Mouse (Mus musculus): ENCODE data around the gene Klrb1b. TPM values are rescaled to one million over a fixed set of nuclear protein-coding genes. Genes with fewer than 3 reads are reported as not detected.

Gene Klrb1b
- total and polyA plus RNA-seq, 3 experiments: 0.05 TPM; not detected in 2

- Histone ChIP-seq H3K27me3 (ENCODE audit: insufficient read depth, low read length) (peaks cover 3% of the 10 kb centered on the region; the same call in 1 of the 2 replicates), H3K9me3 (replicated peaks) (peaks cover 44% of the 10 kb centered on the region), H3K4me1 (ENCODE audit: insufficient read depth, low read depth, low read length) (peaks cover 3% of the 10 kb centered on the region; the same call in 1 of the 2 replicates), H3K36me3 (replicated peaks) (no peaks in the 10 kb centered on the region), H3K4me3 (ENCODE audit: low read depth, low read length) (no peak overlapping the region; the same call in 1 of the 2 replicates)
- no peak for ATAC-seq (ENCODE audit: extremely low read depth, insufficient number of reproducible peaks, low FRiP score, poor library complexity, severe bottlenecking)
- DNase-seq (ENCODE audit: low spot score): no peak
- TF ChIP-seq POLR2AphosphoS5 (IDR thresholded peaks at IDR 0.05; ENCODE audit: insufficient replicate concordance, low read depth, low read length) (no peak), GATA2 (IDR thresholded peaks at IDR 0.05; ENCODE audit: borderline replicate concordance, low read depth, low read length) (no peak), TAL1 (conservative IDR thresholded peaks at IDR 0.05; ENCODE audit: low read depth, low read length) (no peak), GATA1 (IDR thresholded peaks at IDR 0.05; ENCODE audit: borderline replicate concordance, low read length) (no peak), CTCF (IDR thresholded peaks at IDR 0.05; ENCODE audit: low read depth, low read length) (no peak)
Measured at GRCm38 (mm10) chr6:128847401-128847800, 21.3 kb upstream of the Klrb1b start.

GRCm38 (mm10) chr6:128845998-128846542 lies 19.9 kb upstream of the Klrb1b start:
- Histone ChIP-seq H3K9me3 (replicated peaks) (peaks cover 46% of the 10 kb centered on the region), H3K27me3 (ENCODE audit: insufficient read depth, low read length) (peaks cover 3% of the 10 kb centered on the region; the same call in 1 of the 2 replicates), H3K4me3 (ENCODE audit: low read depth, low read length) (no peak overlapping the region), H3K36me3 (replicated peaks) (no peaks in the 10 kb centered on the region), H3K4me1 (ENCODE audit: insufficient read depth, low read depth, low read length) (peaks cover 3% of the 10 kb centered on the region; the same call in 1 of the 2 replicates)
- DNase-seq (ENCODE audit: low spot score) (no peak), ATAC-seq (ENCODE audit: extremely low read depth, insufficient number of reproducible peaks, low FRiP score, poor library complexity, severe bottlenecking) (no peak)
- TF ChIP-seq GATA2 (IDR thresholded peaks at IDR 0.05; ENCODE audit: borderline replicate concordance, low read depth, low read length) (no peak), GATA1 (IDR thresholded peaks at IDR 0.05; ENCODE audit: borderline replicate concordance, low read length) (no peak), TAL1 (conservative IDR thresholded peaks at IDR 0.05; ENCODE audit: low read depth, low read length) (no peak)

- TF ChIP-seq GATA1 (IDR thresholded peaks at IDR 0.05; ENCODE audit: borderline replicate concordance, low read length) (no peak), CTCF (IDR thresholded peaks at IDR 0.05; ENCODE audit: low read depth, low read length) (peak; percentile 48; the same call in 1 of the 2 replicates), POLR2AphosphoS5 (IDR thresholded peaks at IDR 0.05; ENCODE audit: insufficient replicate concordance, low read depth, low read length) (no peak)
- ATAC-seq (ENCODE audit: extremely low read depth, insufficient number of reproducible peaks, low FRiP score, poor library complexity, severe bottlenecking): no peak
- peaks cover 3% of the 10 kb centered on the region; the same call in 1 of the 2 replicates for H3K27me3 ChIP-seq (ENCODE audit: insufficient read depth, low read length)
- no peaks in the 10 kb centered on the region for H3K36me3 ChIP-seq (replicated peaks)
- peaks cover 3% of the 10 kb centered on the region; the same call in 1 of the 2 replicates for H3K4me1 ChIP-seq (ENCODE audit: insufficient read depth, low read depth, low read length)
- H3K4me3 ChIP-seq (ENCODE audit: low read depth, low read length): no peak overlapping the region
- DNase-seq (ENCODE audit: low spot score): no peak
- peaks cover 46% of the 10 kb centered on the region for H3K9me3 ChIP-seq (replicated peaks)
Measured at GRCm38 (mm10) chr6:128845319-128845979, 19.3 kb upstream of the Klrb1b start.

- TF ChIP-seq GATA2 (IDR thresholded peaks at IDR 0.05; ENCODE audit: borderline replicate concordance, low read depth, low read length) (no peak), POLR2AphosphoS5 (IDR thresholded peaks at IDR 0.05; ENCODE audit: insufficient replicate concordance, low read depth, low read length) (no peak), TAL1 (conservative IDR thresholded peaks at IDR 0.05; ENCODE audit: low read depth, low read length) (no peak), GATA1 (IDR thresholded peaks at IDR 0.05; ENCODE audit: borderline replicate concordance, low read length) (no peak), CTCF (IDR thresholded peaks at IDR 0.05; ENCODE audit: low read depth, low read length) (no peak)
- ATAC-seq (ENCODE audit: extremely low read depth, insufficient number of reproducible peaks, low FRiP score, poor library complexity, severe bottlenecking): no peak
- peaks cover 3% of the 10 kb centered on the region; the same call in 1 of the 2 replicates for H3K27me3 ChIP-seq (ENCODE audit: insufficient read depth, low read length)
- DNase-seq (ENCODE audit: low spot score): no peak
- peaks cover 3% of the 10 kb centered on the region; the same call in 1 of the 2 replicates for H3K4me1 ChIP-seq (ENCODE audit: insufficient read depth, low read depth, low read length)
- H3K36me3 ChIP-seq (replicated peaks): no peaks in the 10 kb centered on the region
- H3K9me3 ChIP-seq (replicated peaks): peaks cover 47% of the 10 kb centered on the region
- H3K4me3 ChIP-seq (ENCODE audit: low read depth, low read length): no peak overlapping the region
Measured at GRCm38 (mm10) chr6:128844586-128845080, 18.5 kb upstream of the Klrb1b start.

GRCm38 (mm10) chr6:128844131-128844530 lies 18.0 kb upstream of the Klrb1b start:
- ATAC-seq (ENCODE audit: extremely low read depth, insufficient number of reproducible peaks, low FRiP score, poor library complexity, severe bottlenecking) (no peak), DNase-seq (ENCODE audit: low spot score) (no peak)
- Histone ChIP-seq H3K9me3 (replicated peaks) (peaks cover 52% of the 10 kb centered on the region), H3K36me3 (replicated peaks) (no peaks in the 10 kb centered on the region), H3K4me1 (ENCODE audit: insufficient read depth, low read depth, low read length) (peaks cover 8% of the 10 kb centered on the region), H3K4me3 (ENCODE audit: low read depth, low read length) (no peak overlapping the region), H3K27me3 (ENCODE audit: insufficient read depth, low read length) (peaks cover 3% of the 10 kb centered on the region; the same call in 1 of the 2 replicates)
- TF ChIP-seq POLR2AphosphoS5 (IDR thresholded peaks at IDR 0.05; ENCODE audit: insufficient replicate concordance, low read depth, low read length): no peak
- TF ChIP-seq TAL1 (conservative IDR thresholded peaks at IDR 0.05; ENCODE audit: low read depth, low read length): no peak
- no peak for TF ChIP-seq CTCF (IDR thresholded peaks at IDR 0.05; ENCODE audit: low read depth, low read length)
- no peak for TF ChIP-seq GATA1 (IDR thresholded peaks at IDR 0.05; ENCODE audit: borderline replicate concordance, low read length)
- no peak for TF ChIP-seq GATA2 (IDR thresholded peaks at IDR 0.05; ENCODE audit: borderline replicate concordance, low read depth, low read length)

GRCm38 (mm10) chr6:128843479-128843992 lies 17.4 kb upstream of the Klrb1b start:
- no peaks in the 10 kb centered on the region for H3K36me3 ChIP-seq (replicated peaks)
- DNase-seq (ENCODE audit: low spot score) (no peak), ATAC-seq (ENCODE audit: extremely low read depth, insufficient number of reproducible peaks, low FRiP score, poor library complexity, severe bottlenecking) (no peak; the same call in 1 of the 2 replicates)
- TF ChIP-seq GATA2 (IDR thresholded peaks at IDR 0.05; ENCODE audit: borderline replicate concordance, low read depth, low read length): no peak
- no peak for TF ChIP-seq POLR2AphosphoS5 (IDR thresholded peaks at IDR 0.05; ENCODE audit: insufficient replicate concordance, low read depth, low read length)
- no peak for TF ChIP-seq GATA1 (IDR thresholded peaks at IDR 0.05; ENCODE audit: borderline replicate concordance, low read length)
- TF ChIP-seq TAL1 (conservative IDR thresholded peaks at IDR 0.05; ENCODE audit: low read depth, low read length): no peak
- peaks cover 3% of the 10 kb centered on the region; the same call in 1 of the 2 replicates for H3K27me3 ChIP-seq (ENCODE audit: insufficient read depth, low read length)
- H3K4me3 ChIP-seq (ENCODE audit: low read depth, low read length): peak overlapping the region; percentile 36; the same call in 1 of the 2 replicates
- H3K9me3 ChIP-seq (replicated peaks): peaks cover 55% of the 10 kb centered on the region
- peaks cover 9% of the 10 kb centered on the region for H3K4me1 ChIP-seq (ENCODE audit: insufficient read depth, low read depth, low read length)

Data from G1E (cell line).